Mouse (Mus musculus) C2C12 (cell line): ENCODE measurements around the gene Osbpl8.

Experiments
- CEBPB ChIP-seq: IDR thresholded peaks from one replicate; pipeline ENCODE4 v1.6.1; 2011; ENCODE audit warnings: low read depth, mild to moderate bottlenecking, control low read depth, moderate library complexity
- CTCF ChIP-seq: IDR thresholded peaks from one replicate; pipeline ENCODE4 v1.5.1; 2011; ENCODE audit not compliant: control insufficient read depth, insufficient read depth, insufficient read length
- FOSL1 ChIP-seq: IDR thresholded peaks from one replicate; pipeline ENCODE4 v1.8.0; 2011; ENCODE audit warnings: mild to moderate bottlenecking, low read length; ENCODE audit not compliant: poor library complexity, insufficient read depth, severe bottlenecking
- MAX ChIP-seq: IDR thresholded peaks from one replicate; pipeline ENCODE4 v1.6.1; 2011; ENCODE audit warnings: mild to moderate bottlenecking, control low read depth
- MYOD1 ChIP-seq: IDR thresholded peaks from one replicate; pipeline ENCODE4 v1.6.1; 2011; ENCODE audit warnings: low read depth; ENCODE audit not compliant: control insufficient read depth, insufficient read length
- MYOG ChIP-seq: IDR thresholded peaks from one replicate; pipeline ENCODE4 v1.6.1; 2011; ENCODE audit not compliant: control insufficient read depth, insufficient read length; ENCODE audit errors: extremely low read depth
- USF1 ChIP-seq: IDR thresholded peaks from one replicate; pipeline ENCODE4 v1.6.1; 2011; ENCODE audit warnings: low read depth, mild to moderate bottlenecking, control low read depth, moderate library complexity

DNA sequence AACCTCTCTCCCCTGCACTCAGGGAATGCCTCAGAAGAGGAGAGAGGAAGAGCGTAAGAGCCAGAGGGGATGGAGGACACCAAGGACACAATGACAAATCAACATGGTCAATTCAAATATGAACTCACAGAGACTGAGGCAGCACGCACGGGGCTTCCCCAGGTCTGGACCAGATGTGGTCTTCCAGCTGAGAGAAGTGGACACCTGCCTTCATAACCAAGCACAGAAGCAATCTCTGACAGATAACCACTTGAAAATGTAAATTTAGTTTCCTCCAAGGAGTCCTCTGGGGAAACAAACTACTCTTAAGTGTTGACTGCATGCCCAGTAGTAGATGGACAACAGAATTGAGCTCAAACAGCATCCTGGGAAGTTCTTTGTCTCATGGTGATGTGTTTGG lies 9.5 kb upstream of the Osbpl8 start:
- no peak for TF ChIP-seq CTCF
- no peak for TF ChIP-seq USF1
- no peak for TF ChIP-seq FOSL1
- TF ChIP-seq MAX: no peak
- TF ChIP-seq MYOD1: no peak
- TF ChIP-seq MYOG: no peak
- TF ChIP-seq CEBPB: no peak
